Mouse (Mus musculus) cerebellum, adult 18-20 months (tissue): ENCODE results near the gene Kcnh1.

Source experiments
- DNase-seq, 2 experiments: peaks; one replicate each; pipeline ENCODE4 v3.0.0; 2021

The Kcnh1 gene

DNA sequence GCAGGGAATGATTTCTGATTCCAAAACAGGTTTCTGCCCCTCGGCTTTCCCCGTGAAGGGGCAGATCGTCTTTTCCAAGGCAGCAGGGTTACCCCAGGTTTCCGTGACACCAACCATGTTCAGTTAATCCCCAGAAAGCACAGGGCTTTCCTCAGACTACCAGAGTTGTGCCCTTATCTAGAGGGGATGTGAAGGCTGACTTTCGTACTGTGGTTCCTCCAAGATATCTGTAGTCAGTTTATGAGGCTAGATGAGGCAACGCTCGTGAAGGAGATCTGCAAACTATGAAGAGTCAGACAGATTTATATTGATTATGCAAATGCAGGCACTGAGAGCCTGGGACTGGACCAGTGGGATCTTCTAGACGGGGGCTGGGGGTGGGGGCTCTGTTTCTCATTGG lies 136.5 kb downstream of the Kcnh1 start:
- no peak for DNase-seq

- no peak for DNase-seq
Measured at GRCm38 (mm10) chr1:192331207-192331606, 140.6 kb downstream of the Kcnh1 start.

- no peak for DNase-seq
Measured at GRCm38 (mm10) chr1:192336029-192336428, 145.5 kb downstream of the Kcnh1 start.

GRCm38 (mm10) chr1:192339361-192340077 lies 148.9 kb downstream of the Kcnh1 start:
- peak; percentile 65 to 67 for DNase-seq

- peak in 1 of 2 experiments; percentile 42 for DNase-seq
Measured at GRCm38 (mm10) chr1:192341774-192342173, 151.2 kb downstream of the Kcnh1 start.

DNA sequence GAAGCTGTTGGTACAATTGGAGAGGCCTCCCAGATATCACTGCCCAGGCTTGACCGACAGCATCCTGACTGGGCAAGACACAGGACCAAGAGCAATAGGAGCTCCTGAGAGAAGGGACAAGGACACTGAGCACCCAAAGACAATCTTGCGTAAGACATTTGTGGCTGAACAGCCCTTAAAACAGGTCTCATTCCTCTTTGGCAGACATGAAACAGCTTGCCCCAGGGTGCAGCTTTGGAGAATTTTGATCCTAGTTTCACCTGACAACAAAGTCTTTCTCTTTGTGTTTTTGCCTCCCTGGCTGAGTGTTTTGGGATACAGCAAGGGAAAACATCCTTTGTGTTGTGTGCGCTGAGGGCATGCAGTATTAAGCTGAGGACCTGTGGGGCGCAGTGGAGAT lies 153.4 kb downstream of the Kcnh1 start:
- DNase-seq, result no peak

DNA sequence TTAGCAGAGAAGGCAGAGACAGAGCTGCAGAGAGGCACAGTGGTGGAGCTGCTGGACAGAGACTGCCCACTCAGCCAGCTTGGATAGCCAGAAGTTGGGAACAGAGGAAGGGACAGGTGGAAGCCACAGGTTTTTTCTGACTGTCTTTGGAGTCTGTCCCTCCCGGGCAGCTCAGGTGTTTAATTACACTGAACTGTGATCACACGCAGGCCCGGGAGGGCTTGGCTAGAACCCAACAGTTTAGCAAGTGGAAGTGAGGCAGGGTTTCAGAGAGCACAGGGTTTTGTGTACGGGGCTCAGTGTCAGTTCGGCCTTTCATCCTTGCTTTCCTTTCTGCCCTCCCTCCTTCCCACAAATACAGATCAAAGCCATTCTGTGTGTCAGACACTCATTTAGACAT lies 156.8 kb downstream of the Kcnh1 start:
- peak; percentile 44 to 53 for DNase-seq

- DNase-seq, result peak; percentile 65 to 76
Measured at GRCm38 (mm10) chr1:192356231-192356630, 165.7 kb downstream of the Kcnh1 start.

DNA sequence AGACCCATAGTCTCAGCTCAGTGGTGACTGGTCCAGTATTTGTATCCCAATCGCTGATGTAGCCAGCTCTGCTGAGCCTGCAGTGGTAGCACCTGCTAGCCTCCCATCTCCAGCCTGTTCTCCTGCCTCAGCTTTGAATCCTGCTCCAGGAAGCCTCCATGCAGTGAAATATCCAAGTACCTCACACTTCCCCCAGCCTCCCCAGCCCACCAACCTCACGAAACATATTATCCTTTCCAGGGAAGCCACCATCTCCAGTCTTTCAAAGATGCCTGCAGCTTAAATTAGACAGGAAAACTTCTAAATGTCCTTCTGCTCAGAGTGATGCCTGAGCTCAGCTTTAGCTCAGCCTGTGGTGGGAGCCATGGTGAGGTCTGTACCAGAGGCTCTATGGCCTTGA lies 168.6 kb downstream of the Kcnh1 start:
- DNase-seq, result no peak

- no peak for DNase-seq
Measured at GRCm38 (mm10) chr1:192368336-192368735, 177.8 kb downstream of the Kcnh1 start.

DNA sequence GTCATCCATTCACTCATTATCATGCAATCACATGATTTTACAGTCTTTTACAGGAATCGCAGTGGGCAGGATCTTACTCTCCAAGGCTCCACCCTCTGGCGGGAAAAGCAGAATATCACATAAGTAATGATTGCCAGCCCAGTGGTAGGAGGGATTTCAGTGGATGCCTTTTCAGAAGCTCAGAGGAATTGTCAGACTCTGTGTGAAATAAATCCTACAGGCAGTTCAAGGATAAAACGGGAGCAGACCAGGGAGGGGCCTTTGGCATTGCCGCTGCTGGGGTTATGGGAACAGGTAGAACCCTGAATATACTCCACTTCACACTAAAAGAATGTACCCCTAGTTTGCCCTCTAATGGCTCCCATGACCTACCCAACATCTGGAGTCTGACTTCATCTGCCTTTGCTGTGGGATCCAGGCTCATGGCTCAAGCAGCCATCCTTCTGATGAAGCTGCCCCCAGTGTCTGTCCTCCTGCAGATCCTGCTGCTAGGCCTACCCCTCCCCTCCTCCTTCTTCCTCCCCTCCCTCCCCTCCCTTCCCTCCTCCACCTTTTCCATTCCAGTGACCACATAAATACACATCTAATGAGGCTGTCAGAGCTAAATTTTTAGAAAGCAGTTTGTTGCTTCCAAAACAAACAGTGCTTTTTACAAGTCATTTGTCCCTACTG lies 181.5 kb downstream of the Kcnh1 start:
- no peak for DNase-seq

DNA sequence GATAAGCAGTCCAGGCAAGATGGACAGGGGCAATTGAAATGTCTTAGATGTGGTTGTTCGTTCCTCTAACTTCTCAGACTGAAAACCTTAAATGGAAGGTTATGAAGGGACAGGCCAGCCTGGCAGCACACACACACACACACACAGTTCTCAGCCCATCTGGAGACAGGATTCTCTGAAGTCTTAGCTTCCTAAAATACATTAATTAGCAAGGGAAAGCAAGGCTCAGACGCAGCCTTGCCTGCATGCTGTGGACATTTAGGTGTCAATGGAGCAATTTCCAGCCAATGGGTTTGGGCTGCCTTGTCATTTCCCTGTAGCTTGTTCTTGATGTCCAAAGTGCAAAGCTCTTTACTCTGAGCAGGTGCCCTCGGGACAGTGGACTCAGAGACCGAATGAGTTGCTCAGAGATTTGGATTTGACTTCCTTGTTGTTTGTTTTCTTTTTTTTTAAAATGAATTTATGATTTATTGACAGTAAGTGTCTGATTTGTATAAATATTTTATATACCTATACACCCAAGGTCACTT lies 188.0 kb downstream of the Kcnh1 start:
- DNase-seq, result no peak

DNA sequence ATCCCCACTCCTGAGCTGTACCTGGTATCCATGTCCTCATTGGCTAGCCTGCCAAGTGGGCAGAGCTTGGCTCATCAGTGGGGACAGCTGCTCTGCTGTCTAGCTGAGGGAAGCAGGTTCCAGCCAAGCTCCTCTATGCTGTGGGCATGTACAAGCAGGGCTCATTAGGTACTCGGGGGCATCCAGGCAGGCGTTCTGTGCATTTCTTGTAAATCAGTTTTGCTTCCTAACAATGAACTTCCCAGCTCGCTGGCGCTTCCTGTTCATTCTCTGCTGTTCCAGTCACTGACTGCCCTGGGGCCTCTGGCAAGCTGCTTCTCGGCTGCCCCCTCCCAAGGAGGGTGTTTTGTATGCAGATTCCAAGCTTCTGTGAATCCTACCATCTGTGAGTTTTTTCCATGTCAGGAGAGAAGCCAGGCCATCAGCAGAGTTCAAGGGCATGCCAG lies 190.0 kb downstream of the Kcnh1 start:
- DNase-seq, result peak; percentile 80 to 89

GRCm38 (mm10) chr1:192387624-192388023 lies 197.1 kb downstream of the Kcnh1 start:
- peak; percentile 88 for DNase-seq

DNA sequence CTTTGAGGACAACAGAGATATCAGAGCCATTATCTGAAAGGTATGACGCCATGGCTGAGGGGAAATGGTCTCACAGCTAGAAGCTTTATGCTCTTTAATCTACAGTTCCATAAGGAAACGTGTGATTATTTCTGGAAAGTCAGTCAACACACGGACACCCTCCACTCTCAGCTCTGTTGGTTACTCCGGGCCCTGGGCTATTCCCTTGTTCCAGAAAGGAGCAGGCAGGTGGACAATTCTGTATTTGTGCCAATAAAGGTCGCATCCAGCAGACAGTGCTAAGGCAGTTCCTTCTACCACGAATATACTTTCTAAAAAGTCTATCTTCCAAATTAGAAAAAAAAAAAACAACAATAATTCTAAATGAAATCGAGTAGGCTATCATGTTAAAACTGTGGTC lies 200.5 kb downstream of the Kcnh1 start:
- no peak for DNase-seq

GRCm38 (mm10) chr1:192392232-192392631 lies 201.7 kb downstream of the Kcnh1 start:
- DNase-seq, result no peak

- DNase-seq, result no peak
Measured at GRCm38 (mm10) chr1:192399667-192400490, 209.3 kb downstream of the Kcnh1 start.

GRCm38 (mm10) chr1:192400991-192401390 lies 210.4 kb downstream of the Kcnh1 start:
- DNase-seq, result peak; percentile 67 to 76

- no peak for DNase-seq
Measured at GRCm38 (mm10) chr1:192402911-192403704, 212.5 kb downstream of the Kcnh1 start.

- no peak for DNase-seq
Measured at GRCm38 (mm10) chr1:192405136-192405535, 214.6 kb downstream of the Kcnh1 start.

- peak in 1 of 2 experiments; percentile 42 for DNase-seq
Measured at GRCm38 (mm10) chr1:192406589-192406988, 216.0 kb downstream of the Kcnh1 start.

DNA sequence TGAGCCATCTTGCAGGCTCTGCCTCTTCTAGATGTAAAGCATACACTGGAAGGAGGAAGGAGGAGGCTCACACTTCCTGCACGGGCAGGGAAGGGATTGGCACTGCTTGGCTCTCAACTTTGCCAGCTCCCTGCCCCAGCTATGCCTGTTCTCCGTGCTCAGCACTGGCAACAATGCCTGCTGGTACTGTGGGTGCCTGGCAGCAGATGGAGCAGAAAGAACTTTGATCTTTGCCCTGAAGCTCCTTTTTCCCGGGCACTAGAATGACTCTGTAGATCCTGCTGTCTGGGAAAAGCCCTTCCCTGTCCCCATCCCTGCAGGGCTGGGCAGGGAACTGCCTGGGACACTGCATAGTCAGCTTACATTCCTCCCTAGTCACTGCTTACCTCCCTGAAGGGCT lies 225.2 kb downstream of the Kcnh1 start:
- DNase-seq, result peak; percentile 66 to 70
